27 mouse cellular contexts compared by ENCODE assay signal in genomic region chr14:76798925-76799428, GRCm38 (mm10).
A peak's percentile ranks its signal among the peaks of the same experiment; 100 is the strongest.
DNase-seq lines count a peak whose midpoint lies in the region; ATAC-seq and TF ChIP-seq lines count a peak whose summit lies in the region.
"Had no signal": no experiment of that assay in that cellular context is flagged by ENCODE, and none has a peak within 500 bp of the region (broad histone marks: within the 10 kb centered on the region; RNA-seq: fewer than 3 reads in every experiment).

No protein-coding gene starts in this region.

- H3K4me1 ChIP-seq in liver, embryonic 13.5 days (replicated peaks), result peaks cover 18% of the 10 kb centered on the region
- peaks cover 7% of the 10 kb centered on the region for H3K4me1 ChIP-seq in liver, embryonic 11.5 days (replicated peaks; ENCODE audit: control insufficient read depth, insufficient read depth, low read length)
- H3K4me1 ChIP-seq in embryonic facial prominence, embryonic 15.5 days, result peaks cover 18% of the 10 kb centered on the region
- H3K4me1 ChIP-seq in limb, embryonic 14.5 days (ENCODE audit: control insufficient read depth, insufficient read depth, low read length), result peaks cover 30% of the 10 kb centered on the region

- H3K27me3 ChIP-seq in liver, embryonic 13.5 days, result no peaks in the 10 kb centered on the region
- H3K27me3 ChIP-seq in liver, embryonic 11.5 days (replicated peaks; ENCODE audit: control insufficient read depth, insufficient read depth, low read length), result no peaks in the 10 kb centered on the region
- H3K27me3 ChIP-seq in embryonic facial prominence, embryonic 15.5 days, result no peaks in the 10 kb centered on the region
- no peaks in the 10 kb centered on the region for H3K27me3 ChIP-seq in limb, embryonic 14.5 days (ENCODE audit: control insufficient read depth, insufficient read depth, low read length)
- H3K27me3 ChIP-seq: Patski had no signal

- no peaks in the 10 kb centered on the region for H3K36me3 ChIP-seq in liver, embryonic 13.5 days
- H3K36me3 ChIP-seq in liver, embryonic 11.5 days (ENCODE audit: control insufficient read depth, insufficient read depth, low read length), result no peaks in the 10 kb centered on the region
- H3K36me3 ChIP-seq in embryonic facial prominence, embryonic 15.5 days, result no peaks in the 10 kb centered on the region
- H3K36me3 ChIP-seq in limb, embryonic 14.5 days (ENCODE audit: control insufficient read depth, insufficient read depth, low read length), result no peaks in the 10 kb centered on the region

- no peak overlapping the region for H3K4me2 ChIP-seq in liver, embryonic 13.5 days
- no peak overlapping the region for H3K4me2 ChIP-seq in liver, embryonic 11.5 days
- H3K4me2 ChIP-seq in embryonic facial prominence, embryonic 15.5 days (replicated peaks), result no peak overlapping the region
- no peak overlapping the region for H3K4me2 ChIP-seq in limb, embryonic 14.5 days (replicated peaks; ENCODE audit: low read depth, low read length, severe bottlenecking)
- H3K4me2 ChIP-seq: lung, embryonic 14.5 days; midbrain, embryonic 11.5 days had no signal

- peak; percentile 80 for DNase-seq in heart, adult 11 months
- no peak for DNase-seq in heart, postnatal 25 days (ENCODE audit: low spot score)
- no peak for DNase-seq in liver, embryonic 13.5 days
- no peak for DNase-seq in liver, embryonic 11.5 days (ENCODE audit: low spot score)
- no peak for DNase-seq in limb, embryonic 14.5 days (ENCODE audit: low spot score)
- no peak for DNase-seq in T-cell, adult 2 months (ENCODE audit: low spot score)
- DNase-seq in cerebellum, adult 8-10 months, result no peak
- DNase-seq: adrenal gland, postnatal 25 days; cerebellum, adult 11-12 months; forebrain, postnatal 0 days; gastrocnemius, postnatal 10 days; heart, postnatal 14 days; kidney, adult 8-10 months; kidney, postnatal 4 days; layer of hippocampus, adult 9-11 months; lung, embryonic 14.5 days; lung, postnatal 14 days; right cerebral cortex, adult 18-20 months; thymus, adult 18-20 months; thymus, postnatal 25 days had no signal

- no peaks in the 10 kb centered on the region for H3K9me3 ChIP-seq in liver, embryonic 13.5 days (replicated peaks)
- no peaks in the 10 kb centered on the region for H3K9me3 ChIP-seq in liver, embryonic 11.5 days (ENCODE audit: control insufficient read depth, low read length)
- H3K9me3 ChIP-seq in embryonic facial prominence, embryonic 15.5 days (replicated peaks), result no peaks in the 10 kb centered on the region
- no peaks in the 10 kb centered on the region for H3K9me3 ChIP-seq in limb, embryonic 14.5 days (ENCODE audit: control insufficient read depth, low read length)

- 72% methylated on average over 8 of the region's 8 CpGs for WGBS in liver, embryonic 13.5 days (ENCODE audit: insufficient replicate concordance)
- 81% methylated on average over 8 of the region's 8 CpGs for WGBS in liver, embryonic 11.5 days
- WGBS in embryonic facial prominence, embryonic 15.5 days, result 72% methylated on average over 8 of the region's 8 CpGs
- WGBS in limb, embryonic 14.5 days, result 71% methylated on average over 8 of the region's 8 CpGs

- intact Hi-C loops in heart, postnatal 25 days (cut with DNase I), result no loop called here

- no peak for TF ChIP-seq POLR2A in limb, embryonic 14.5 days (IDR thresholded peaks at IDR 0.05; ENCODE audit: borderline replicate concordance, extremely low read depth, insufficient read depth, insufficient read length)

- no peak overlapping the region for H3K9ac ChIP-seq in liver, embryonic 13.5 days
- no peak overlapping the region for H3K9ac ChIP-seq in liver, embryonic 11.5 days (ENCODE audit: low read depth, low read length)
- H3K9ac ChIP-seq in embryonic facial prominence, embryonic 15.5 days, result no peak overlapping the region
- H3K9ac ChIP-seq in limb, embryonic 14.5 days (ENCODE audit: low read depth, low read length, severe bottlenecking), result no peak overlapping the region
- H3K9ac ChIP-seq: forebrain, postnatal 0 days; lung, embryonic 14.5 days had no signal

- H3K4me3 ChIP-seq in liver, embryonic 13.5 days (replicated peaks), result no peak overlapping the region
- no peak overlapping the region for H3K4me3 ChIP-seq in liver, embryonic 11.5 days (ENCODE audit: low read depth, low read length)
- H3K4me3 ChIP-seq in embryonic facial prominence, embryonic 15.5 days (replicated peaks), result no peak overlapping the region
- H3K4me3 ChIP-seq in limb, embryonic 14.5 days (replicated peaks; ENCODE audit: low read length), result no peak overlapping the region

- ATAC-seq in liver, embryonic 13.5 days (ENCODE audit: low read depth), result no peak
- no peak for ATAC-seq in liver, embryonic 11.5 days (replicated peaks; ENCODE audit: low FRiP score)
- ATAC-seq in embryonic facial prominence, embryonic 15.5 days (ENCODE audit: insufficient number of reproducible peaks, low FRiP score, low TSS enrichment, low read depth), result no peak
- ATAC-seq in limb, embryonic 14.5 days (ENCODE audit: low FRiP score, low read depth), result peak; percentile 67
- ATAC-seq: forebrain, postnatal 0 days; hindbrain, embryonic 16.5 days; midbrain, embryonic 16.5 days; Patski had no signal

- 0 out of 2 replicates have a peak overlapping the region, but pooled peaks have one; percentile 66 for H3K27ac ChIP-seq in liver, embryonic 13.5 days
- H3K27ac ChIP-seq in liver, embryonic 11.5 days (ENCODE audit: low read depth, low read length), result no peak overlapping the region
- H3K27ac ChIP-seq in embryonic facial prominence, embryonic 15.5 days (replicated peaks), result peak overlapping the region; percentile 83
- H3K27ac ChIP-seq in limb, embryonic 14.5 days (replicated peaks; ENCODE audit: low read depth, low read length), result peak overlapping the region; percentile 82
- H3K27ac ChIP-seq: kidney, postnatal 0 days; stomach, postnatal 0 days had no signal
